23 mouse cellular contexts compared by ENCODE assay signal in the genomic region with DNA sequence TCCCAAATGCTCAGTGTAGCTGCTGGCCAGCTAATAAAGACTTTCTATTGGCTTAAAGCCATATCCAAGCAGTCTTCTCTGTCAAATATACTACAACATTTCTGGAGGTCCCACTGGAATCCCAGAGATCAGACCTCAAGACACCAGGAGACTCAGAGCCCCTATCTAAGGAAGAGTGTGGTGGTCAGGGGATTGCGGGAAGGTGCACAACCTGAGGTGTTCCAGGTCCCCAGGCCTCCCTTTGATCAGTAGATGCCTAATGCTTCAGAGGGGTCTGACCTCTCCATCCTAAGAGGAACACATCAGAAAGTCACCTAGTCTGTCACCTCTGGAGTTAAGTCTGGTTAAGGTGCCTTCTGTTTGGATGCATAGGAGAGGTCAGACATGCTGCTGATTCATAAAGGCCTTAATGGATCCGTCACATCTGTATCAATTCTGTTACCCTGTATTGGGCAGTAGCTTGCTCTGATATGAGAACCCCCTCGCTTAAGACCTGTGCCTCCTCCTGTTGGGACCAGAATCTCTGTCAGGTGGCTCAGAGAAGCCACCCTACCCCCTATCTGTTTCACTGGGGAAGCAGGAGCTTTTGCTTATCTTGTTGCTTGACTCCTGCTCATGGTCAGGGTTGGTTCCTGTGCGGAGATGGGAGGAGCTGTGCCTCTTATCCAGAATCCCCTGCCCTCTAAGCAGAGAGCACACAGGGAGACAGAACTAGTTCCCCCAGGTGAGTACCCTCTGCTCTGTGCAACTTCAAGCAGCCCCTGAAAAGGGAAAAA. TPM values are rescaled to one million over a fixed set of nuclear protein-coding genes. Genes with fewer than 3 reads are reported as not detected.
DNase-seq lines count a peak whose midpoint lies in the region; ATAC-seq and TF ChIP-seq lines count a peak whose summit lies in the region.
"Had no signal": no experiment of that assay in that cellular context is flagged by ENCODE, and none has a peak within 500 bp of the region (broad histone marks: within the 10 kb centered on the region; RNA-seq: fewer than 3 reads in every experiment).

No protein-coding gene starts in this region.

- TF ChIP-seq CTCF in liver, postnatal 0 days (IDR thresholded peaks at IDR 0.05; ENCODE audit: low read depth), result no peak

- H3K4me3 ChIP-seq in liver, postnatal 0 days (ENCODE audit: low read depth, low read length), result no peak overlapping the region
- no peak overlapping the region for H3K4me3 ChIP-seq in liver, embryonic 11.5 days (ENCODE audit: low read depth, low read length)
- no peak overlapping the region for H3K4me3 ChIP-seq in intestine, embryonic 15.5 days (replicated peaks)
- H3K4me3 ChIP-seq: megakaryocyte, embryonic 14.5 days; midbrain, embryonic 15.5 days; neural tube, embryonic 12.5 days had no signal

- 63% methylated on average over 4 of the region's 4 CpGs for WGBS in liver, postnatal 0 days (ENCODE audit: insufficient replicate concordance)
- 59% methylated on average over 4 of the region's 4 CpGs for WGBS in liver, embryonic 11.5 days
- 77% methylated on average over 4 of the region's 4 CpGs for WGBS in intestine, embryonic 15.5 days

- DNase-seq in liver, result peak; percentile 33
- DNase-seq in liver, postnatal 0 days, result no peak
- no peak for DNase-seq in liver, embryonic 11.5 days (ENCODE audit: low spot score)
- DNase-seq in spleen, postnatal 4 days (ENCODE audit: low spot score in 2 of 2), result no peak
- DNase-seq in urinary bladder, postnatal 14 days (ENCODE audit: low spot score), result no peak
- DNase-seq: adrenal gland, postnatal 14 days; cerebellum, adult 11 months; cerebellum, adult 9-11 months; forebrain, postnatal 0 days; gastrocnemius, postnatal 14 days; heart, adult 18-20 months; heart, postnatal 36 days; kidney, adult 8-10 months; kidney, postnatal 25 days; lung, adult 18-20 months; thymus, postnatal 14 days had no signal

- H3K27ac ChIP-seq in liver, postnatal 0 days (ENCODE audit: low read depth), result no peak overlapping the region
- H3K27ac ChIP-seq in liver, embryonic 11.5 days (ENCODE audit: low read depth, low read length), result no peak overlapping the region
- no peak overlapping the region for H3K27ac ChIP-seq in intestine, embryonic 15.5 days
- H3K27ac ChIP-seq: hindbrain, embryonic 14.5 days; midbrain, embryonic 15.5 days; neural tube, embryonic 12.5 days had no signal

- H3K9me3 ChIP-seq in liver, postnatal 0 days (ENCODE audit: low read length), result no peaks in the 10 kb centered on the region
- no peaks in the 10 kb centered on the region for H3K9me3 ChIP-seq in liver, embryonic 11.5 days (ENCODE audit: control insufficient read depth, low read length)
- H3K9me3 ChIP-seq in intestine, embryonic 15.5 days, result no peaks in the 10 kb centered on the region
- H3K9me3 ChIP-seq: megakaryocyte, embryonic 14.5 days; midbrain, embryonic 15.5 days; neural tube, embryonic 12.5 days had no signal

- no peaks in the 10 kb centered on the region for H3K27me3 ChIP-seq in liver, postnatal 0 days (ENCODE audit: insufficient read depth, low read length)
- H3K27me3 ChIP-seq in liver, embryonic 11.5 days (replicated peaks; ENCODE audit: control insufficient read depth, insufficient read depth, low read length), result no peaks in the 10 kb centered on the region
- no peaks in the 10 kb centered on the region for H3K27me3 ChIP-seq in intestine, embryonic 15.5 days (replicated peaks)
- H3K27me3 ChIP-seq: megakaryocyte, embryonic 14.5 days; midbrain, embryonic 15.5 days; neural tube, embryonic 12.5 days had no signal

- no peak overlapping the region for H3K4me2 ChIP-seq in liver, postnatal 0 days (ENCODE audit: low read depth, low read length)
- peak overlapping the region; percentile 3; the same call in 1 of the 2 replicates for H3K4me2 ChIP-seq in liver, embryonic 11.5 days
- H3K4me2 ChIP-seq in intestine, embryonic 15.5 days (replicated peaks), result no peak overlapping the region
- H3K4me2 ChIP-seq: hindbrain, embryonic 14.5 days; midbrain, embryonic 15.5 days; neural tube, embryonic 12.5 days had no signal

- no peaks in the 10 kb centered on the region for H3K36me3 ChIP-seq in liver, postnatal 0 days (replicated peaks; ENCODE audit: insufficient read depth, low read length)
- H3K36me3 ChIP-seq in liver, embryonic 11.5 days (ENCODE audit: control insufficient read depth, insufficient read depth, low read length), result no peaks in the 10 kb centered on the region
- H3K36me3 ChIP-seq in intestine, embryonic 15.5 days, result no peaks in the 10 kb centered on the region
- H3K36me3 ChIP-seq: midbrain, embryonic 15.5 days; neural tube, embryonic 12.5 days had no signal

- no peak for ATAC-seq in liver, postnatal 0 days
- ATAC-seq in common myeloid progenitor, adult 5-6 weeks (replicated peaks; ENCODE audit: low read depth, poor library complexity, severe bottlenecking), result peak; percentile 39; the same call in 1 of the 2 replicates
- ATAC-seq in liver, embryonic 11.5 days (replicated peaks; ENCODE audit: low FRiP score), result peak; percentile 88
- ATAC-seq in megakaryocyte progenitor cell, adult 5-6 weeks (replicated peaks; ENCODE audit: poor library complexity), result peak; percentile 76
- no peak for ATAC-seq in intestine, embryonic 15.5 days
- ATAC-seq: forebrain, postnatal 0 days; midbrain, embryonic 15.5 days had no signal

- peaks cover 8% of the 10 kb centered on the region for H3K4me1 ChIP-seq in liver, postnatal 0 days (ENCODE audit: insufficient read depth)
- peaks cover 19% of the 10 kb centered on the region for H3K4me1 ChIP-seq in liver, embryonic 11.5 days (replicated peaks; ENCODE audit: control insufficient read depth, insufficient read depth, low read length)
- H3K4me1 ChIP-seq in intestine, embryonic 15.5 days (replicated peaks), result no peaks in the 10 kb centered on the region
- H3K4me1 ChIP-seq: midbrain, embryonic 15.5 days had no signal

- no peak for TF ChIP-seq EP300 in liver, postnatal 0 days (IDR thresholded peaks at IDR 0.05; ENCODE audit: low read depth)

- no peak overlapping the region for H3K9ac ChIP-seq in liver, postnatal 0 days (replicated peaks)
- no peak overlapping the region for H3K9ac ChIP-seq in liver, embryonic 11.5 days (ENCODE audit: low read depth, low read length)
- no peak overlapping the region for H3K9ac ChIP-seq in intestine, embryonic 15.5 days
- H3K9ac ChIP-seq: forebrain, postnatal 0 days; hindbrain, embryonic 14.5 days; midbrain, embryonic 15.5 days; neural tube, embryonic 12.5 days had no signal

RNA-seq across cellular contexts. Expression of a gene that starts 56.8 kb away (rescaled TPM):
- polyA plus RNA-seq in liver, postnatal 0 days (2015; fragmentation: Nextera tagmentation; extraction: Ambion mirVana), result 0.80 and 0.94 TPM in 2 replicates
- total RNA-seq in common myeloid progenitor, adult 5-6 weeks (2017), result 7.0 and 11.6 TPM in 2 replicates
- polyA plus RNA-seq in liver, embryonic 11.5 days (2014; fragmentation: Nextera tagmentation; extraction: Ambion mirVana), result 1.6 and 2.1 TPM in 2 replicates
- 1.1 and 2.7 TPM in 2 replicates for total RNA-seq in megakaryocyte progenitor cell, adult 5-6 weeks (2015)
- total RNA-seq in megakaryocyte progenitor cell, adult 5-6 weeks (2017), result 3.7 and 4.7 TPM in 2 replicates
- polyA plus RNA-seq in intestine, embryonic 15.5 days (2015; fragmentation: Nextera tagmentation; extraction: Ambion mirVana), result 1.5 and 1.7 TPM in 2 replicates

Comparison
In these comparisons a context has a peak if more than half of its experiments do, and no peak if none do; other contexts are left out.
1. ATAC-seq: peak in common myeloid progenitor, adult 5-6 weeks (single experiment), liver, embryonic 11.5 days (single experiment) and megakaryocyte progenitor cell, adult 5-6 weeks (single experiment); none in liver, postnatal 0 days (single experiment) and intestine, embryonic 15.5 days (single experiment).